Mouse (Mus musculus): ENCODE data around the gene Ros1. TPM values are rescaled to one million over a fixed set of nuclear protein-coding genes. Genes with fewer than 3 reads are reported as not detected.

Ros1 gene
- polyA plus RNA-seq, 1 experiment from 2014 or later: not detected

GRCm38 (mm10) chr10:52018471-52018870, 176.6 kb downstream of the Ros1 start:
- Histone ChIP-seq H3K4me3 (ENCODE audit: low read length) (no peak overlapping the region), H3K9ac (ENCODE audit: low read length) (no peak overlapping the region), H3K4me2 (ENCODE audit: low read depth, low read length) (no peak overlapping the region), H3K36me3 (ENCODE audit: control insufficient read depth, insufficient read depth) (no peaks in the 10 kb centered on the region), H3K27ac (ENCODE audit: low read length) (no peak overlapping the region), H3K4me1 (ENCODE audit: control insufficient read depth, insufficient read depth, low read length) (0 out of 2 replicates have a peak, but pooled peaks cover 2% of the 10 kb centered on the region), H3K9me3 (replicated peaks; ENCODE audit: control insufficient read depth, low read length) (no peaks in the 10 kb centered on the region), H3K27me3 (ENCODE audit: control insufficient read depth, insufficient read depth, low read length) (peaks cover 39% of the 10 kb centered on the region)
- 80% methylated on average over 1 of the region's 1 CpGs for WGBS
- ATAC-seq (replicated peaks; ENCODE audit: extremely low read depth, insufficient read depth, low FRiP score): no peak

Small RNA genes within 50 kb of the gene (microRNA-seq; reads per million reads assigned to microRNA genes)
- gene Gm24084: not detected

Other genes starting within 250 kb of the Ros1 start
- 0.17 and 0.35 TPM in 2 replicates for gene Vgll2, start 172.7 kb downstream of the Ros1 start, polyA plus RNA-seq (2015; fragmentation: Nextera tagmentation; extraction: Ambion mirVana)
- 8.8 and 9.8 TPM in 2 replicates for gene Dcbld1, start 38.4 kb upstream of the Ros1 start, polyA plus RNA-seq (2015; fragmentation: Nextera tagmentation; extraction: Ambion mirVana)
- gene Gm26741, start 163.5 kb upstream of the Ros1 start, polyA plus RNA-seq (2015; fragmentation: Nextera tagmentation; extraction: Ambion mirVana): not detected in 2 replicates
- 13.7 and 14.3 TPM in 2 replicates for gene Gopc, start 186.9 kb upstream of the Ros1 start, polyA plus RNA-seq (2015; fragmentation: Nextera tagmentation; extraction: Ambion mirVana)
- not detected in 2 replicates for gene Nepn, start 193.7 kb upstream of the Ros1 start, polyA plus RNA-seq (2015; fragmentation: Nextera tagmentation; extraction: Ambion mirVana)
- gene Nus1, start 222.3 kb upstream of the Ros1 start, polyA plus RNA-seq (2015; fragmentation: Nextera tagmentation; extraction: Ambion mirVana): 8.3 and 8.4 TPM in 2 replicates